Mouse (Mus musculus): Measurements from ENCODE around the gene Ccdc89. TPM values are rescaled to one million over a fixed set of nuclear protein-coding genes. Genes with fewer than 3 reads are reported as not detected.

Ccdc89 gene
- 1 to 10 TPM in 1 of 2 experiments, under 1 TPM in 1; 0.55 to 1.2 TPM for total RNA-seq (2021)

GRCm38 (mm10) chr7:90426020-90427001, at the start of gene Ccdc89:
Gene Ccdc89 (plus strand): TSS chr7:90426577.
- intact Hi-C loops (cut with DNase I): no loop called here
- peak; percentile 87 to 91 for DNase-seq (ENCODE audit: extremely low spot score in 1 of 2, low spot score in 2 of 2)

GRCm38 (mm10) chr7:90384411-90384810, 42.0 kb upstream of the Ccdc89 start:
- intact Hi-C loops (cut with DNase I): no loop called here
- DNase-seq (ENCODE audit: extremely low spot score in 1 of 2, low spot score in 2 of 2): no peak

GRCm38 (mm10) chr7:90386885-90387459, 39.4 kb upstream of the Ccdc89 start:
- DNase-seq (ENCODE audit: extremely low spot score in 1 of 2, low spot score in 2 of 2): peak; percentile 28 to 62
- intact Hi-C loops (cut with DNase I): no loop called here

GRCm38 (mm10) chr7:90389765-90390164, 36.6 kb upstream of the Ccdc89 start:
- DNase-seq (ENCODE audit: extremely low spot score in 1 of 2, low spot score in 2 of 2): no peak
- intact Hi-C loops (cut with DNase I): no loop called here

- no peak for DNase-seq (ENCODE audit: extremely low spot score in 1 of 2, low spot score in 2 of 2)
- intact Hi-C loops (cut with DNase I): no loop called here
These were observed 31.3 kb upstream of the Ccdc89 start for GRCm38 (mm10) chr7:90395073-90395472.

- intact Hi-C loops (cut with DNase I): no loop called here
- DNase-seq (ENCODE audit: extremely low spot score in 1 of 2, low spot score in 2 of 2): no peak
These were observed 30.4 kb upstream of the Ccdc89 start for GRCm38 (mm10) chr7:90395928-90396327.

GRCm38 (mm10) chr7:90409934-90410333, 16.4 kb upstream of the Ccdc89 start:
- DNase-seq (ENCODE audit: extremely low spot score in 1 of 2, low spot score in 2 of 2): peak in 1 of 2 experiments; percentile 53
- intact Hi-C loops (cut with DNase I): loop anchor here (10.0 kb wide), 1 partner anchor 415 kb away; no protein-coding TSS in a partner anchor

- intact Hi-C loops (cut with DNase I): no loop called here
- DNase-seq (ENCODE audit: extremely low spot score in 1 of 2, low spot score in 2 of 2): no peak
These were observed 629 bp downstream of the Ccdc89 start for GRCm38 (mm10) chr7:90427006-90427405.

GRCm38 (mm10) chr7:90432221-90432620, 5.8 kb downstream of the Ccdc89 start:
- intact Hi-C loops (cut with DNase I): no loop called here
- DNase-seq (ENCODE audit: extremely low spot score in 1 of 2, low spot score in 2 of 2): no peak

- no peak for DNase-seq (ENCODE audit: extremely low spot score in 1 of 2, low spot score in 2 of 2)
- intact Hi-C loops (cut with DNase I): no loop called here
These were observed 13.7 kb downstream of the Ccdc89 start for GRCm38 (mm10) chr7:90440044-90440443.

- DNase-seq (ENCODE audit: extremely low spot score in 1 of 2, low spot score in 2 of 2): no peak
- intact Hi-C loops (cut with DNase I): no loop called here
These were observed 15.7 kb downstream of the Ccdc89 start for GRCm38 (mm10) chr7:90442070-90442469.

GRCm38 (mm10) chr7:90442518-90443080, 16.2 kb downstream of the Ccdc89 start, which contains the start of gene Crebzf:
Gene Crebzf (plus strand): TSS chr7:90442729.
- DNase-seq (ENCODE audit: extremely low spot score in 1 of 2, low spot score in 2 of 2): peak; percentile 96 to 98
- intact Hi-C loops (cut with DNase I): no loop called here

GRCm38 (mm10) chr7:90443101-90444091, 17.0 kb downstream of the Ccdc89 start:
- intact Hi-C loops (cut with DNase I): no loop called here
- DNase-seq (ENCODE audit: extremely low spot score in 1 of 2, low spot score in 2 of 2): peak; percentile 54 to 89

GRCm38 (mm10) chr7:90444206-90444605, 17.8 kb downstream of the Ccdc89 start:
- intact Hi-C loops (cut with DNase I): no loop called here

GRCm38 (mm10) chr7:90456149-90456844, 29.9 kb downstream of the Ccdc89 start:
- intact Hi-C loops (cut with DNase I): no loop called here
- no peak for DNase-seq (ENCODE audit: extremely low spot score in 1 of 2, low spot score in 2 of 2)

More at GRCm38 (mm10) chr7:90444206-90444605, 17.8 kb downstream of the Ccdc89 start:
- DNase-seq (ENCODE audit: extremely low spot score in 1 of 2, low spot score in 2 of 2): no peak

GRCm38 (mm10) chr7:90456845-90457468, 30.6 kb downstream of the Ccdc89 start, which contains the start of gene Tmem126a:
Gene Tmem126a (minus strand): TSS chr7:90457229.
- DNase-seq (ENCODE audit: extremely low spot score in 1 of 2, low spot score in 2 of 2): peak; percentile 85 to 92
- intact Hi-C loops (cut with DNase I): no loop called here

GRCm38 (mm10) chr7:90457517-90457916, 31.1 kb downstream of the Ccdc89 start:
- intact Hi-C loops (cut with DNase I): no loop called here
- no peak for DNase-seq (ENCODE audit: extremely low spot score in 1 of 2, low spot score in 2 of 2)

Data from left cerebral cortex, postnatal 10 days (tissue).